24 mouse cellular contexts compared by ENCODE assay signal in genomic region chr7:45336319-45336718, GRCm38 (mm10). TPM values are rescaled to one million over a fixed set of nuclear protein-coding genes. Genes with fewer than 3 reads are reported as not detected.
A peak's percentile ranks its signal among the peaks of the same experiment; 100 is the strongest.
DNase-seq lines count a peak whose midpoint lies in the region; ATAC-seq and TF ChIP-seq lines count a peak whose summit lies in the region.
"Had no signal": no experiment of that assay in that cellular context is flagged by ENCODE, and none has a peak within 500 bp of the region (broad histone marks: within the 10 kb centered on the region; RNA-seq: fewer than 3 reads in every experiment).

No protein-coding gene starts in this region.

- H3K4me3 ChIP-seq in gastrocnemius, adult 2 months: peak overlapping the region; percentile 90
- no peak overlapping the region for H3K4me3 ChIP-seq in heart, embryonic 15.5 days
- H3K4me3 ChIP-seq in myocyte: peak overlapping the region; percentile 36
- H3K4me3 ChIP-seq in hindbrain, embryonic 12.5 days: no peak overlapping the region
- H3K4me3 ChIP-seq: embryonic facial prominence, embryonic 10.5 days; forebrain, embryonic 13.5 days had no signal

- TF ChIP-seq CTCF in gastrocnemius, adult 2 months (IDR thresholded peaks at IDR 0.05): no peak

- no peak overlapping the region for H3ac ChIP-seq in myocyte (ENCODE audit: control insufficient read depth, insufficient read length)

- intact Hi-C loops in gastrocnemius, adult 2 months (cut with DNase I): no loop called here
- intact Hi-C loops in gastrocnemius, postnatal 36 days (cut with DNase I): no loop called here
- intact Hi-C loops in heart, postnatal 14 days (cut with DNase I): no loop called here

- WGBS in heart, embryonic 15.5 days: 89% methylated on average over 4 of the region's 4 CpGs
- 90% methylated on average over 4 of the region's 4 CpGs for WGBS in hindbrain, embryonic 12.5 days

- H3K36me3 ChIP-seq in heart, embryonic 15.5 days: no peaks in the 10 kb centered on the region
- H3K36me3 ChIP-seq in myocyte (ENCODE audit: control insufficient read depth, insufficient read depth): no peaks in the 10 kb centered on the region
- H3K36me3 ChIP-seq in hindbrain, embryonic 12.5 days: no peaks in the 10 kb centered on the region
- H3K36me3 ChIP-seq: embryonic facial prominence, embryonic 10.5 days had no signal

- ATAC-seq in heart, embryonic 15.5 days (replicated peaks; ENCODE audit: insufficient number of reproducible peaks, insufficient read depth, low FRiP score, low read depth): no peak
- no peak for ATAC-seq in hindbrain, embryonic 12.5 days (ENCODE audit: low FRiP score)
- ATAC-seq: forebrain, embryonic 13.5 days; forebrain, postnatal 0 days; intestine, embryonic 16.5 days had no signal

- H3K9me3 ChIP-seq in heart, embryonic 15.5 days (replicated peaks): no peaks in the 10 kb centered on the region
- no peaks in the 10 kb centered on the region for H3K9me3 ChIP-seq in hindbrain, embryonic 12.5 days (replicated peaks)
- H3K9me3 ChIP-seq: embryonic facial prominence, embryonic 10.5 days; forebrain, embryonic 13.5 days had no signal

- DNase-seq in gastrocnemius, adult 2 months: no peak
- DNase-seq in gastrocnemius, postnatal 36 days: no peak
- no peak for DNase-seq in heart, postnatal 14 days
- DNase-seq in 416B (ENCODE audit: low read depth): peak; percentile 43
- DNase-seq: adrenal gland, adult 2 months; adrenal gland, postnatal 25 days; cerebellum, adult 18-20 months; cerebellum, adult 9-11 months; forebrain, postnatal 0 days; gastrocnemius, postnatal 25 days; heart, adult 11 months; kidney, adult 2 months had no signal

- peaks cover 77% of the 10 kb centered on the region for H3K4me1 ChIP-seq in heart, embryonic 15.5 days (replicated peaks)
- peaks cover 58% of the 10 kb centered on the region for H3K4me1 ChIP-seq in hindbrain, embryonic 12.5 days

- no peak overlapping the region for H3K9ac ChIP-seq in heart, embryonic 15.5 days
- H3K9ac ChIP-seq in hindbrain, embryonic 12.5 days: no peak overlapping the region
- H3K9ac ChIP-seq: forebrain, embryonic 13.5 days; forebrain, postnatal 0 days; hindbrain, embryonic 14.5 days had no signal

- H3K4me2 ChIP-seq in heart, embryonic 15.5 days: peak overlapping the region; percentile 87; the same call in 1 of the 2 replicates
- peak overlapping the region; percentile 100 for H3K4me2 ChIP-seq in myocyte (ENCODE audit: low read depth)
- H3K4me2 ChIP-seq in hindbrain, embryonic 12.5 days (replicated peaks): no peak overlapping the region
- H3K4me2 ChIP-seq: forebrain, embryonic 13.5 days; hindbrain, embryonic 14.5 days had no signal

- H3K27me3 ChIP-seq in heart, embryonic 15.5 days: 0 out of 2 replicates have a peak, but pooled peaks cover 5% of the 10 kb centered on the region
- H3K27me3 ChIP-seq in myocyte (ENCODE audit: control insufficient read depth, insufficient read depth, insufficient read length): no peaks in the 10 kb centered on the region
- peaks cover 38% of the 10 kb centered on the region for H3K27me3 ChIP-seq in hindbrain, embryonic 12.5 days

- H3K79me2 ChIP-seq in myocyte (ENCODE audit: control insufficient read depth, insufficient read depth): no peaks in the 10 kb centered on the region

- H3K27ac ChIP-seq in gastrocnemius, adult 2 months: peak overlapping the region; percentile 99
- H3K27ac ChIP-seq in heart, embryonic 15.5 days: no peak overlapping the region
- H3K27ac ChIP-seq in hindbrain, embryonic 12.5 days: no peak overlapping the region
- H3K27ac ChIP-seq: embryonic facial prominence, embryonic 10.5 days; forebrain, embryonic 13.5 days; hindbrain, embryonic 14.5 days had no signal

- TF ChIP-seq POLR2A in myocyte (IDR thresholded peaks at IDR 0.05; ENCODE audit: insufficient read length, low read depth): no peak

TF ChIP-seq in myocyte, 11 proteins besides CTCF, POLR2A, EP300 and RAD21:
- TF ChIP-seq TCF12 (IDR thresholded peaks at IDR 0.05; ENCODE audit: insufficient read depth, poor library complexity, severe bottlenecking) (no peak), USF1 (IDR thresholded peaks at IDR 0.05; ENCODE audit: low read depth) (no peak), CEBPB (IDR thresholded peaks at IDR 0.05; ENCODE audit: insufficient read depth, poor library complexity, severe bottlenecking) (no peak), SRF (IDR thresholded peaks at IDR 0.05; ENCODE audit: control insufficient read depth, insufficient read length, low read depth) (no peak), REST (IDR thresholded peaks at IDR 0.05; ENCODE audit: insufficient read depth, insufficient read length) (no peak), TCF3 (IDR thresholded peaks at IDR 0.05; ENCODE audit: insufficient read length, low read depth) (no peak), MYOD1 (IDR thresholded peaks at IDR 0.05; ENCODE audit: control insufficient read depth in 1 of 3, insufficient read length in 2 of 3, low read depth in 2 of 3) (no peak), MAX (IDR thresholded peaks at IDR 0.05; ENCODE audit: low read depth) (no peak), POLR2AphosphoS2 (IDR thresholded peaks at IDR 0.05; ENCODE audit: insufficient read length, low read depth) (no peak), MYOG (IDR thresholded peaks at IDR 0.05; ENCODE audit: control insufficient read depth in 1 of 3, insufficient read depth in 1 of 3, insufficient read length in 2 of 3, low read depth in 2 of 3) (no peak), E2F4 (IDR thresholded peaks at IDR 0.05; ENCODE audit: insufficient read depth) (no peak)

RNA-seq across cellular contexts. Expression of gene Hrc, which starts 1.2 kb away (rescaled TPM):
- 1,000 to 10,000 TPM in 1 of 2 experiments, 100 to 1,000 TPM in 1; 818 to 1,018 TPM for total RNA-seq in gastrocnemius, adult 2 months (2021)
- total RNA-seq in gastrocnemius, postnatal 36 days (2021): 100 to 1,000 TPM; 818 to 890 TPM
- 25.2 and 26.4 TPM in 2 replicates for polyA plus RNA-seq in heart, embryonic 15.5 days (2015; fragmentation: Nextera tagmentation; extraction: Ambion mirVana)
- 100 to 1,000 TPM; 516 to 539 TPM for total RNA-seq in heart, postnatal 14 days (2021)
- 173 TPM for polyA plus RNA-seq in myocyte (2012; fragmentation: generic; extraction: Trizol)
- polyA plus RNA-seq in hindbrain, embryonic 12.5 days (2016; fragmentation: Nextera tagmentation; extraction: Ambion mirVana): 0.65 and 0.68 TPM in 2 replicates
- total RNA-seq: hematopoietic stem cell, adult 5-6 weeks had no signal
- polyA plus RNA-seq: adrenal gland, adult 2 months; forebrain, postnatal 0 days had no signal

RNA-seq across cellular contexts. Expression of gene Trpm4, which starts 2.7 kb away (rescaled TPM):
- 10 to 100 TPM; 33.9 to 34.7 TPM for total RNA-seq in gastrocnemius, adult 2 months (2021)
- 10 to 100 TPM; 20.1 to 20.7 TPM for total RNA-seq in gastrocnemius, postnatal 36 days (2021)
- 12.7 and 15.8 TPM in 2 replicates for polyA plus RNA-seq in heart, embryonic 15.5 days (2015; fragmentation: Nextera tagmentation; extraction: Ambion mirVana)
- total RNA-seq in heart, postnatal 14 days (2021): 10 to 100 TPM; 20.8 to 22.3 TPM
- 27.3 TPM for polyA plus RNA-seq in myocyte (2012; fragmentation: generic; extraction: Trizol)
- polyA plus RNA-seq in hindbrain, embryonic 12.5 days (2016; fragmentation: Nextera tagmentation; extraction: Ambion mirVana): 11.5 and 14.7 TPM in 2 replicates

RNA-seq across cellular contexts. Expression of gene Ppfia3, which starts 30.5 kb away (rescaled TPM):
- under 1 TPM; 0.08 to 0.10 TPM for total RNA-seq in gastrocnemius, adult 2 months (2021)
- under 1 TPM; 0.07 to 0.08 TPM for total RNA-seq in gastrocnemius, postnatal 36 days (2021)
- 1.6 and 2.1 TPM in 2 replicates for polyA plus RNA-seq in heart, embryonic 15.5 days (2015; fragmentation: Nextera tagmentation; extraction: Ambion mirVana)
- under 1 TPM; 0.22 to 0.29 TPM for total RNA-seq in heart, postnatal 14 days (2021)
- polyA plus RNA-seq in myocyte (2012; fragmentation: generic; extraction: Trizol): 6.6 TPM
- 15.6 and 16.2 TPM in 2 replicates for polyA plus RNA-seq in hindbrain, embryonic 12.5 days (2016; fragmentation: Nextera tagmentation; extraction: Ambion mirVana)
- total RNA-seq: hematopoietic stem cell, adult 5-6 weeks had no signal

RNA-seq across cellular contexts. Expression of gene Lin7b, which starts 34.1 kb away (rescaled TPM):
- total RNA-seq in gastrocnemius, adult 2 months (2021): not detected
- not detected for total RNA-seq in gastrocnemius, postnatal 36 days (2021)
- polyA plus RNA-seq in heart, embryonic 15.5 days (2015; fragmentation: Nextera tagmentation; extraction: Ambion mirVana): 1.2 and 1.3 TPM in 2 replicates
- total RNA-seq in heart, postnatal 14 days (2021): under 1 TPM; 0.90 to 0.96 TPM
- polyA plus RNA-seq in myocyte (2012; fragmentation: generic; extraction: Trizol): 2.4 TPM
- 2.9 and 3.8 TPM in 2 replicates for polyA plus RNA-seq in hindbrain, embryonic 12.5 days (2016; fragmentation: Nextera tagmentation; extraction: Ambion mirVana)
- total RNA-seq: gastrocnemius, adult 18-20 months had no signal

RNA-seq across cellular contexts. Expression of gene Slc6a21, which starts 59.0 kb away (rescaled TPM):
- not detected for total RNA-seq in gastrocnemius, adult 2 months (2021)
- total RNA-seq in gastrocnemius, postnatal 36 days (2021): not detected
- not detected in 2 replicates for polyA plus RNA-seq in heart, embryonic 15.5 days (2015; fragmentation: Nextera tagmentation; extraction: Ambion mirVana)
- not detected for total RNA-seq in heart, postnatal 14 days (2021)
- not detected for polyA plus RNA-seq in myocyte (2012; fragmentation: generic; extraction: Trizol)
- polyA plus RNA-seq in hindbrain, embryonic 12.5 days (2016; fragmentation: Nextera tagmentation; extraction: Ambion mirVana): not detected in 2 replicates
- total RNA-seq: adrenal gland, adult 2 months; adrenal gland, postnatal 25 days; forebrain, postnatal 0 days; gastrocnemius, adult 18-20 months; gastrocnemius, postnatal 25 days; hematopoietic stem cell, adult 5-6 weeks had no signal
- polyA plus RNA-seq: adrenal gland, adult 2 months; C2C12; embryonic facial prominence, embryonic 10.5 days; embryonic facial prominence, embryonic 14.5 days; forebrain, embryonic 13.5 days; forebrain, postnatal 0 days; heart, embryonic 14.5 days; hindbrain, embryonic 14.5 days; intestine, embryonic 16.5 days had no signal

Comparison
In these comparisons a context has a peak if more than half of its experiments do, and no peak if none do; other contexts are left out.
1. H3K4me3 ChIP-seq: peak in gastrocnemius, adult 2 months (single experiment) and myocyte (single experiment); none in heart, embryonic 15.5 days (single experiment) and hindbrain, embryonic 12.5 days (single experiment).